Mouse (Mus musculus): ENCODE data around the gene Lrrc74b. TPM values are rescaled to one million over a fixed set of nuclear protein-coding genes. Genes with fewer than 3 reads are reported as not detected.
A peak's percentile ranks its signal among the peaks of the same experiment; 100 is the strongest.

Gene Lrrc74b
- total and polyA plus RNA-seq, 3 experiments, result 0.03 to 0.33 TPM; not detected in 1

DNA sequence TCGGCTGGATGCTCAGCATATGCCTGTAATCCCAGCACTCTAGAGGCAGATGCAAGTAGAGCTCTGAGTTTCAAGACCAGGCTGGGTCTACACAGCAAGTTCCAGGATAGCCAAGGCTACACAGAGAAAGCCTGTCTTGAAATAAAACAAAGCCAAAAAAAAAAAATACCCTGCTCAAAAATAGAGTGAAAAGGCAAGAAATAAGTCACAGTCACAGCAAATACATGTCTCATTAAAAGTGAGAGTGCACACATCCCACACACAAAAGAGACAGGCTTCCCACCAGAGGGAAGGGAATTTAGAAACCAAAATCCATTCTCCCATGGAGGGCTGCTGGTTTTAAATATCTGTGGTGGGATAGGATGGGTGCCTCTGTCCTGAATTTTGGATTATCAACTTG lies 2.5 kb upstream of the Lrrc74b start:
- Histone ChIP-seq H3K4me1 (ENCODE audit: insufficient read depth, low read depth, low read length) (peaks cover 32% of the 10 kb centered on the region), H3K4me3 (ENCODE audit: low read depth, low read length) (no peak overlapping the region), H3K36me3 (replicated peaks) (no peaks in the 10 kb centered on the region), H3K9me3 (replicated peaks) (no peaks in the 10 kb centered on the region), H3K27me3 (ENCODE audit: insufficient read depth, low read length) (peaks cover 84% of the 10 kb centered on the region)
- TF ChIP-seq POLR2AphosphoS5 (IDR thresholded peaks at IDR 0.05; ENCODE audit: insufficient replicate concordance, low read depth, low read length) (no peak), TAL1 (conservative IDR thresholded peaks at IDR 0.05; ENCODE audit: low read depth, low read length) (no peak), GATA2 (IDR thresholded peaks at IDR 0.05; ENCODE audit: borderline replicate concordance, low read depth, low read length) (no peak), CTCF (IDR thresholded peaks at IDR 0.05; ENCODE audit: low read depth, low read length) (no peak), GATA1 (IDR thresholded peaks at IDR 0.05; ENCODE audit: borderline replicate concordance, low read length) (no peak)
- ATAC-seq (ENCODE audit: extremely low read depth, insufficient number of reproducible peaks, low FRiP score, poor library complexity, severe bottlenecking), result no peak
- no peak for DNase-seq (ENCODE audit: low spot score)

DNA sequence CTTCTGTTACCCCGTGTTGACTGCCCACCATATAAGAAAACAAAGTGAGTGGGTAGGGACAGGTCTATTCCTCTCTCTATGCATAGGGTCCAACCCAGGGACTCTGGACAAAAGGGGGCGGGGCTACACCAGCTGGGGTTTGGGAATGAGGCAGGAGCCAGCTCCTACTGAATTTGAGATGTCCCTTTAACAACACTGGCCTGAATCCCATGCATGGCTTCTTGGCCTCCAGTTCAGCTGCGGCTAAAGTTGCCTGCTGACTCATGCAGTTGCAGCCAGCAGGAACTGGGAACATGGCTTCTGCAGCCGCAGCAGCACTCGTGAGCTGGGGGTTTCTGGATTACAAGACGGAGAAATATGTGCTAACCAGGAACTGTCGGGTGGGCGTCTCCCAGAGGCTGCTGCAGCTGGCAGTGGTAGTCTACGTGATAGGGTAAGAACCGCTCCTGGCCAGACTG lies 733 bp upstream of the Lrrc74b start, which contains the start of gene P2rx6:
Gene P2rx6, plus strand, starts transcription at position 135 of the 458 bp plus-strand sequence.
- DNase-seq (ENCODE audit: low spot score) (no peak), ATAC-seq (ENCODE audit: extremely low read depth, insufficient number of reproducible peaks, low FRiP score, poor library complexity, severe bottlenecking) (no peak)
- Histone ChIP-seq H3K4me1 (ENCODE audit: insufficient read depth, low read depth, low read length) (peaks cover 41% of the 10 kb centered on the region), H3K36me3 (replicated peaks) (no peaks in the 10 kb centered on the region), H3K9me3 (replicated peaks) (no peaks in the 10 kb centered on the region), H3K4me3 (ENCODE audit: low read depth, low read length) (peak within 1 kb of the TSS; percentile 24; the same call in 1 of the 2 replicates), H3K27me3 (ENCODE audit: insufficient read depth, low read length) (peaks cover 77% of the 10 kb centered on the region)
- TF ChIP-seq POLR2AphosphoS5 (IDR thresholded peaks at IDR 0.05; ENCODE audit: insufficient replicate concordance, low read depth, low read length) (no peak), CTCF (IDR thresholded peaks at IDR 0.05; ENCODE audit: low read depth, low read length) (no peak), GATA1 (IDR thresholded peaks at IDR 0.05; ENCODE audit: borderline replicate concordance, low read length) (no peak), GATA2 (IDR thresholded peaks at IDR 0.05; ENCODE audit: borderline replicate concordance, low read depth, low read length) (no peak), TAL1 (conservative IDR thresholded peaks at IDR 0.05; ENCODE audit: low read depth, low read length) (no peak)

DNA sequence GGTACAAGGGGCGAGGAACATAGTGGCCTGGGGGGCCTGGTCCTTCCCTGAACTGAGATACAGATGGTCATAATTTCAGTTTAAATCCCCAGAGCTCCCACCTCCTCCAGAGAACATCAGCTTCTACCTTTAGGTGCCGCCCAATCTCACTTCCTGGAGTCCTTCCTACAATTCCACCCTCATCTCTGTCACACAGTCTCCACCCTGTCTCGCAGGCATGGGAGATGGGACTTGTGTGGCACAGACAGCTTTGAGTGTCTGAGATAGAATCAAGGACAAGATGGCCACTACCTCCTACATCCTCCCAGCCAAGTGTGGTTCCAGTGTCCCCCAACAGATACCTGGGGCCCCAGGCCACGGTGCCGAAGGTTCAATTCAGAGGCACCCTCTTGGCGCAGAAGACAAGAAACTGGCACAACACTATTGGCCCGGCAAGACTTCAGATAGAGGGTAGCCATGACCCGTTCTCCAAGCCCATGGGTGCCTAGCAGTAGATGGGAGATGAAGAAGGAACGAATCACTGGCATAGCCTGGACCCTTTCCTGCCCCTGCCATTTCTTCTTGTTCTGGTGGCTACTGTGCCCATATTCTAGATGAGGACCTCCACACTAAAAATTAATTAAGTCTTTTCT lies 1.5 kb downstream of the Lrrc74b start:
- ATAC-seq (ENCODE audit: extremely low read depth, insufficient number of reproducible peaks, low FRiP score, poor library complexity, severe bottlenecking) (no peak), DNase-seq (ENCODE audit: low spot score) (no peak)
- H3K4me1 ChIP-seq (ENCODE audit: insufficient read depth, low read depth, low read length), result peaks cover 56% of the 10 kb centered on the region
- no peaks in the 10 kb centered on the region for H3K36me3 ChIP-seq (replicated peaks)
- TF ChIP-seq POLR2AphosphoS5 (IDR thresholded peaks at IDR 0.05; ENCODE audit: insufficient replicate concordance, low read depth, low read length), result no peak
- no peak for TF ChIP-seq GATA2 (IDR thresholded peaks at IDR 0.05; ENCODE audit: borderline replicate concordance, low read depth, low read length)
- no peak overlapping the region for H3K4me3 ChIP-seq (ENCODE audit: low read depth, low read length)
- H3K27me3 ChIP-seq (ENCODE audit: insufficient read depth, low read length), result peaks cover 57% of the 10 kb centered on the region
- no peaks in the 10 kb centered on the region for H3K9me3 ChIP-seq (replicated peaks)

DNA sequence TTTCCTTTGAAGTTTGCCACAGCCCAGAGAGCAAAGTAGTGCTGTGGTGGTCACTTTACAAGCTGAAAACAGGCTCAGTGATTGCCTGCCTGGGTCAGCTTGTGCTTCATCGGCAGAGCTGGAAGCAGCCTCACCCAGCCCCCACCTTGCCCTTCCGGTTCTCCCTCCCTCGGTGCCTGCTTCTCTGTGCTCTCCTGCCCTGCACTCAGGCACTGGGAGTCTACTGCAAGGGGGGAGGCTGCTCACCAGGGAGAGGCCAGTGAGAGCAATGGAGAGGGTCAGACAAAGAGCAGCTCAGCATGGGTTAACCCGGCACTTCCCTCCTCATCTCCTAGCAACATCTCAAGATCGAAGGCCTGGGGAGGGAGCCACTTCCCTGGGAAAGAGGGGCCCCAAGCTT lies 2.2 kb downstream of the Lrrc74b start:
- Histone ChIP-seq H3K36me3 (replicated peaks) (no peaks in the 10 kb centered on the region), H3K4me1 (ENCODE audit: insufficient read depth, low read depth, low read length) (peaks cover 58% of the 10 kb centered on the region), H3K4me3 (ENCODE audit: low read depth, low read length) (peak overlapping the region; percentile 44; the same call in 1 of the 2 replicates), H3K9me3 (replicated peaks) (no peaks in the 10 kb centered on the region), H3K27me3 (ENCODE audit: insufficient read depth, low read length) (peaks cover 51% of the 10 kb centered on the region)
- no peak for TF ChIP-seq GATA2 (IDR thresholded peaks at IDR 0.05; ENCODE audit: borderline replicate concordance, low read depth, low read length)
- no peak for TF ChIP-seq TAL1 (conservative IDR thresholded peaks at IDR 0.05; ENCODE audit: low read depth, low read length)
- TF ChIP-seq CTCF (IDR thresholded peaks at IDR 0.05; ENCODE audit: low read depth, low read length), result no peak
- TF ChIP-seq GATA1 (IDR thresholded peaks at IDR 0.05; ENCODE audit: borderline replicate concordance, low read length), result no peak
- no peak for TF ChIP-seq POLR2AphosphoS5 (IDR thresholded peaks at IDR 0.05; ENCODE audit: insufficient replicate concordance, low read depth, low read length)
- ATAC-seq (ENCODE audit: extremely low read depth, insufficient number of reproducible peaks, low FRiP score, poor library complexity, severe bottlenecking) (no peak), DNase-seq (ENCODE audit: low spot score) (no peak)

DNA sequence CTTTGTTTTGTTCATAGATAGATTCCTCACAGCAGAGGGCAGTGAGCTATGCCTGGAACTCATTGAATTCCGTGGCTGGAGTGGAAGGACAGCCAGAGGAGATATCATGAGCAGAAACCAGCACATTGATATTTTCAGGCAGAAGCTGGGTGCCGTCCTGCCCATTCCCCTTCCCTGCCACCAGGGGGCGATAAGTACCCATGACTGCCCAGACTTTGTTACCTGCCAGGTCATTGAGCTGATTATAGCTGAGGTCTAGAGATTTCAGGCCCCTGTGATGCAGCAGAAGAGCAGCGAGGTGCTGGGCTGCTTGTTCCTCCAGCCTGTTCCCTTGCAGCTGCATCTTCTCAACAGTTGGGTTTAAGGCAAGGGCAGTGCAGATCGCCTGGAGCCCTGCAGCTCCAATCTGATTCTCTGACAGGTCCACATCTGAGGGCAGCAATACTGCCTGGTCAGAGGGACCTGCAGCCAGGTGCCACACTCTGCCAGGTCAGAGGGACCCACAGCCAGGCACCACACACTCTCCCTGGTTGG lies 3.0 kb downstream of the Lrrc74b start:
- TF ChIP-seq CTCF (IDR thresholded peaks at IDR 0.05; ENCODE audit: low read depth, low read length), result peak; percentile 99
- no peak for TF ChIP-seq TAL1 (conservative IDR thresholded peaks at IDR 0.05; ENCODE audit: low read depth, low read length)
- H3K27me3 ChIP-seq (ENCODE audit: insufficient read depth, low read length), result peaks cover 48% of the 10 kb centered on the region
- H3K9me3 ChIP-seq (replicated peaks), result no peaks in the 10 kb centered on the region
- ATAC-seq (ENCODE audit: extremely low read depth, insufficient number of reproducible peaks, low FRiP score, poor library complexity, severe bottlenecking), result no peak
- no peaks in the 10 kb centered on the region for H3K36me3 ChIP-seq (replicated peaks)
- H3K4me1 ChIP-seq (ENCODE audit: insufficient read depth, low read depth, low read length), result peaks cover 62% of the 10 kb centered on the region
- H3K4me3 ChIP-seq (ENCODE audit: low read depth, low read length), result no peak overlapping the region; the same call in 1 of the 2 replicates
- peak; percentile 56 for DNase-seq (ENCODE audit: low spot score)

DNA sequence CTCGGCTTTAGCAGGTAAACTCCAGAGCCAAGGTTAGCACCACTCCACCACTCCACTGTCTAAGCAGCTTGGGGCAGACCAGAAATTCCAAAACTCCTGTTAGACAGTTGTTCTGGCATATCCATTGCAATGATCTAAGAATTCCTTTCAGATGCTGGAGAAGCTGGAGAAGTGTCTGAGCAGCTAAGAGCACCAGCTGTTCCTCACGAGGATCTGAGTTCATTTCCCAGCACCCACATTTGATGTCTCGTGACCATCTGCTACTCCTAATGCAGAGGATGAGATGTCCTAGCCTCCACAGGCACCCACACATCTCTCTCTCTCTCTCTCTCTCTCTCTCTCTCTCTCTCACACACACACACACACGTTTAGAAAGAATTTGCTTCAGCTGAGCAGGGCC lies 4.1 kb downstream of the Lrrc74b start:
- no peaks in the 10 kb centered on the region for H3K9me3 ChIP-seq (replicated peaks)
- H3K36me3 ChIP-seq (replicated peaks), result no peaks in the 10 kb centered on the region
- H3K4me1 ChIP-seq (ENCODE audit: insufficient read depth, low read depth, low read length), result peaks cover 58% of the 10 kb centered on the region
- no peak overlapping the region for H3K4me3 ChIP-seq (ENCODE audit: low read depth, low read length)
- no peak for TF ChIP-seq GATA1 (IDR thresholded peaks at IDR 0.05; ENCODE audit: borderline replicate concordance, low read length)
- TF ChIP-seq GATA2 (IDR thresholded peaks at IDR 0.05; ENCODE audit: borderline replicate concordance, low read depth, low read length), result no peak
- TF ChIP-seq TAL1 (conservative IDR thresholded peaks at IDR 0.05; ENCODE audit: low read depth, low read length), result no peak
- no peak for TF ChIP-seq POLR2AphosphoS5 (IDR thresholded peaks at IDR 0.05; ENCODE audit: insufficient replicate concordance, low read depth, low read length)
- TF ChIP-seq CTCF (IDR thresholded peaks at IDR 0.05; ENCODE audit: low read depth, low read length), result no peak
- peaks cover 41% of the 10 kb centered on the region for H3K27me3 ChIP-seq (ENCODE audit: insufficient read depth, low read length)
- ATAC-seq (ENCODE audit: extremely low read depth, insufficient number of reproducible peaks, low FRiP score, poor library complexity, severe bottlenecking) (no peak), DNase-seq (ENCODE audit: low spot score) (no peak)
